Mouse (Mus musculus): Measurements from ENCODE around the gene Zfp771.

Zfp771 gene

GRCm38 (mm10) chr7:127285154-127285553 lies 41.1 kb downstream of the Zfp771 start:
- in situ Hi-C loops (cut with MboI) = no loop called here

- in situ Hi-C loops (cut with MboI) = no loop called here
These were observed 43.9 kb downstream of the Zfp771 start for GRCm38 (mm10) chr7:127287940-127288339.

- in situ Hi-C loops (cut with MboI) = no loop called here
These were observed 45.2 kb downstream of the Zfp771 start for GRCm38 (mm10) chr7:127289306-127289705.

DNA sequence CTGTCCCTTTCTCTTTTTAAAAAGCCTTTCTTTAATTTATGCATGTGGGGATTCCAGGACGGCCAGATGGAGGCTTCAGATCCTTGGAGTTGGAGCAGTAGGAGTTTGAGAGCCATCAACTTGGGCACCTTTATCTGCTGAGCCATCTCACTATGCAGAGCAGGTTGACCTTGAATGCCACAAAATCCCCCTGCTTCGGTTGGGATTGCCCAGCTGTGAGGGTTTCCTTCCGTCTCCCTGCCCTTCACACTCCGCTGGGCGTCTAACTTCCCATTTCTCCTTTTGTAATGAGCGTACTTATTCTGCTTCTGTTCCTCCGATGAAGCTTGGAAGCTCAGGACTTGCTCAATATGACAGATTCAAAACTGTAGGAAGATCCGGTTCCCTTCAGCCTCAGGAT lies 46.1 kb downstream of the Zfp771 start:
- in situ Hi-C loops (cut with MboI) = no loop called here

GRCm38 (mm10) chr7:127296098-127296497 lies 52.0 kb downstream of the Zfp771 start, which contains the start of gene Itgal:
TSS of gene Itgal (plus strand) at chr7:127296260.
- in situ Hi-C loops (cut with MboI) = no loop called here

DNA sequence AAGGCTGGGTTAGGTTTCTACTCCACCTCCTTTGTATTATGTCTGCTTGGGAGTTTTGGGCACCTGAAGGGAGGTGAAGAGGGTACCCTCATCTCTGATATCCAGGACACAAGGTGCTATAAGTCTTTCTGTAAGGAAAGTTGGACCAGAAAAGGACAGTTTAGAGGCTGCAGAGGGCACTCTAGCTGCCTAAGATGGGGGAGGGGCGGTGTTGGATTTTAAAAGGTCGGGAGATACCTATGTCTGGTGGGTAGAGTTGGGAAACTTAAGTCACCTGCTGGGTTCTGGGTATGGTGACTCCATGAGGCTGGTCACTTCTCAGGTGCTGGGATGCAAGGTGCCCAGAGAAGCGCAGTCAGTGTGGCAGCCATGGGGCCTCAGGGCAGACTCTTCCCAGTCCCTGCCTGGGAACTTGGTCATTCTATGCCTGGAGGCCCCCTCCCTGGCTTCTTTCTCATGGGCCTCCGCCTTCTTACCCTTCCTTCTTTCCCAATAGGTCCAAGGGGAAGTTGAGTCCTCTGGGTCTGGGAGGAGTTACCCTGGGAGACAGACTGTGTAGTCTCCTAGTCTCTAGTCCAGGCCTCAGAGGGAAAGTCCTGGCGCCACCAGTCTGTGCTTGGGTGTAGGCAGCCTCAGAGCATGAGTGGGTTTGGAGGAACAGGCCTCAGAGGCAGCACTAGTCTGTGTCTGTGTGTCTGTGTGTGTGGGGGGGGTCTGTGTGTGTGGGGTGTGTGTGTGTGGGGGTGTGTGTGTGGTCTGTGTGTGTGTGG lies 52.9 kb downstream of the Zfp771 start:
- in situ Hi-C loops (cut with MboI) = no loop called here

DNA sequence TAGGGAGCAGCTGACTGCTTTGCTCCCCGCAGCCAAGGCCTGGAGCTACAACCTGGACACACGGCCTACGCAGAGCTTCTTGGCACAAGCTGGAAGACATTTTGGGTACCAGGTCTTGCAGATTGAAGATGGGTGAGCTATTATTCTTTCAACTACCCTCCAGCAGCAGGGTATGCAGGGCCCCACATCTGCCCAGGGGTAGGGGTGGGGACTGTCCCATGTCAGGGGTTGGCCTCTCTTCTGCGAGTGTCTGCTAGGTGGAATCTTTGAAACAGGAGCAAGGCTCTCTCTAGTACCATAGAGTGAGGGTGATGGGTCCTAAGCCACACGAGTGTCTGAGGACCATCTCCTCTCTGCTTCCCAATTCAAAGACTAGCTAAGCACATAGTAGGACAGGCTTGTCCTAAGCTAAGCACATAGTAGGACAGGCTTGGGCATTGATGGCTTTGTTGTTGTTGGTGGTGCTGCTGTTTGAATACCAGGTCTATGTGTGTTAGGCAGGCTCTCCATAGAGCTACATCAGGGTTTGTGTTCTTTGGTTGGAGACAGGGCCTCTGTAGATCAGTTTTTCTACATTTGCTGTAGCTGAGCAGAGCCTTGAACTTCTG lies 53.6 kb downstream of the Zfp771 start:
- in situ Hi-C loops (cut with MboI) = no loop called here

Measured in mature B cell (primary cell).